Mouse (Mus musculus) forebrain, embryonic 16.5 days (tissue): ENCODE measurements at regions not wholly inside any gene's neighbourhood (a gene's known extent, or its start where the extent isn't known, plus 50 kb on each side); places are given as distances from the start of the nearest gene placed in this dataset.

Experiments used
- ATAC-seq: fragments of 200-750 bp; cut with Nextera tagmentation; 2 replicates; pipeline ENCODE4 v1.8.0; 2017; ENCODE audit warnings: mild to moderate bottlenecking, moderate library complexity
- H3K27ac ChIP-seq: fragments of 300-500 bp; sonication (generic); 2 replicates; pipeline ENCODE4 v1.5.1; 2014; ENCODE audit warnings: low read length, control low read depth
- H3K27me3 ChIP-seq: fragments of 300-500 bp; sonication (generic); replicated peaks from 2 replicates; pipeline ENCODE4 v1.6.1; 2014; ENCODE audit warnings: low read length; ENCODE audit not compliant: control insufficient read depth, insufficient read depth
- H3K36me3 ChIP-seq: fragments of 300-500 bp; sonication (generic); 2 replicates; pipeline ENCODE4 v1.6.1; 2014; ENCODE audit not compliant: control insufficient read depth, insufficient read depth
- H3K4me1 ChIP-seq: fragments of 300-500 bp; sonication (generic); replicated peaks from 2 replicates; pipeline ENCODE4 v1.6.1; 2014; ENCODE audit warnings: low read length; ENCODE audit not compliant: control insufficient read depth, insufficient read depth
- H3K4me2 ChIP-seq: fragments of 300-500 bp; sonication (generic); 2 replicates; pipeline ENCODE4 v1.6.1; 2014; ENCODE audit warnings: mild to moderate bottlenecking, low read length, control low read depth
- H3K4me3 ChIP-seq: fragments of 300-500 bp; sonication (generic); replicated peaks from 2 replicates; pipeline ENCODE4 v1.5.1; 2014; ENCODE audit warnings: mild to moderate bottlenecking, low read length, control low read depth
- H3K9ac ChIP-seq: fragments of 300-500 bp; sonication (generic); replicated peaks from 2 replicates; pipeline ENCODE4 v1.6.1; 2014; ENCODE audit warnings: low read depth, low read length, control low read depth
- H3K9me3 ChIP-seq: fragments of 300-500 bp; sonication (generic); 2 replicates; pipeline ENCODE4 v1.6.1; 2016; ENCODE audit warnings: low read length; ENCODE audit not compliant: control insufficient read depth
- WGBS: fragments of 180-500 bp; shearing (Covaris S2); extraction: QIAGEN DNeasy Blood & Tissue Kit; methylation state at CpG from one replicate; pipeline ENCODE4 v1.1.7; 2014; 5-methylcytosine and 5-hydroxymethylcytosine counted together

DNA sequence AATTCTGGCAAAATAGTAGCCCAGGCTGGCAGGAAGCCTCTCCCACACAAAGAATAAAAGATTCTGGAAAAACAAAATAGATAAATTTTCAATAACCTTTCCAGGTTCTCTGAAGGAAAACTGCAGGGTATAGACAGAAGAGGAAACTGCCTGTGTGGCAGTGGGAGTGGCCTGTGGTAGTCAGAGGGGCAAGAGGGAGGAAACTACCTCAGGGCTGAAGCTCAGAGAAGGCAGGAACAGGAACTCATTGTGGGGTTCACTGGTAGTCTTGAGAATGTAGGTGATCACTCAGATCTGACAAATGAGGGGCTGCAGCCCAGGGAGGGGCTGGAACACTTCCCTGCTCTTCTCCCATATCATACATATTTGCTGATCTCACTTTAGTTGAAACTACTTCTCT, 118.0 kb upstream of the Ufm1 start:
- Histone ChIP-seq H3K9me3 (no peaks in the 10 kb centered on the region), H3K9ac (no peak overlapping the region), H3K4me2 (no peak overlapping the region), H3K27me3 (no peaks in the 10 kb centered on the region), H3K4me3 (no peak overlapping the region), H3K4me1 (no peaks in the 10 kb centered on the region), H3K36me3 (no peaks in the 10 kb centered on the region), H3K27ac (no peak overlapping the region)
- no peak for ATAC-seq

DNA sequence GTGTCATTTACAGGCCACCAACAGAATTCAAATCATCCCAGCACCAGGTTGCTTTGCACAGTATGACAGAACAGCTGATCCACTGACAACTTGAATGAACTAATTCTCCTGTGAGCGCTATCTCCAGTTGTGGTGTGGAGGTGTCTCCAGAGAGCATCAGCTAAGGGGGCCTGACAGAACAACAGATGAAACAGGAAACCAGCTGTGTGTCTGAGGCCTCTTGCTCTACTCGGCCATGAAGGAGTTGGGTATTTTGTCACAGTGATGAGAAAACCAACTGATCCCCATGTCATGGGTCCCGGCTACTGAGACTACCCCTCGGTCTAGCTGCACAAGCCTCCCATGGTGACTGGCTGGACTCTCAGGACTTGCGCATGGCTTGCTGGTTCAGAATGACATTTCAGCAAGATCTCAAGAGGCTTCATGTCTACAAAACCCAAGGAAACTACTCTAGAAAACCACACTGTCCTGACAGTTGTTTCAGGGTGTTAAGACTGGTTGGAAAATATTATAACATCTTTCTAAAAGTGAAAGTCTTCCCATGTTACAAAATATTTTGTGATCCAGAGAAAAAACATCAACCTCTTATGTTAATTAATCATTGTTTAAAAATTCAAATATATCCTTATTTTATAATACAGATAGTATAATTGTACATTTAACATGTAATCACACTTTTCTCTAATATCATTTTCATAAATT, 113.9 kb upstream of the Ufm1 start:
- 87% methylated on average over 5 of the region's 5 CpGs for WGBS
- Histone ChIP-seq H3K27me3 (no peaks in the 10 kb centered on the region), H3K9me3 (no peaks in the 10 kb centered on the region), H3K4me3 (no peak overlapping the region), H3K36me3 (no peaks in the 10 kb centered on the region), H3K4me2 (no peak overlapping the region), H3K27ac (no peak overlapping the region), H3K4me1 (peaks cover 7% of the 10 kb centered on the region), H3K9ac (no peak overlapping the region)
- no peak for ATAC-seq

DNA sequence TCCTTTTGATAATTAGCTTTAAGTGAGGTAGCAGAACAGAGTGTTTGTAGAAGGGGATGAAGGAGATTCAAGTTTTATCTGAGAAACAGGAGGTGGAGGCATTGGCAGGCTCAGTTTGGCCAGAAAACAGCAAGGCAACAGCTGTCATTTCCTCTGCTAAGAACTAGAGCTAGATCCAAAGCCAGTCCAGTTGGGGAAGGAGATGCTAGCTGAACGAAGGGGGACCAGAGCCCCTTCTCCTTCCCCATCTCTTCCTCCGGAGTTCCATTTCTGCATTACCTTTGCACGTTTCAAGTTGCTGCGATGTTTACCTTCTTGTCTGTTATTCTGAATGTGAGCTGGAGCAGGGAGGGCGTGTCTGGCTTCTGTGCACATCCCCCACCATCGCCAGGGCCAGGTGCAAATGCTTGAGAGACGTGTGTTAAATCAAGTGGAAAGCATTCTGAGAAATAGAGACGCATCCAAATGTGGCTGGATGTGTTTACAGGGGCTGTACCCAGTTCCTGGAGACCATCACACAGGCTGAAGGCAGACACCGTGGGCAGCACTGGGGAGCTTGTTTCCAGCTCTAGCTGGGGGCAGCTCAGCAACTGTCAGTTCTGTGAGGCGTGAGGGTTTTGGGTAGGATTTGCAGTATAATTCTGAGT, 111.4 kb upstream of the Ufm1 start:
- WGBS, result 30% methylated on average over 10 of the region's 10 CpGs
- H3K4me1 ChIP-seq, result peaks cover 7% of the 10 kb centered on the region
- ATAC-seq, result peak; percentile 55; the same call in 1 of the 2 replicates
- H3K9me3 ChIP-seq, result no peaks in the 10 kb centered on the region
- H3K4me3 ChIP-seq, result no peak overlapping the region
- peak overlapping the region; percentile 30 for H3K4me2 ChIP-seq
- no peaks in the 10 kb centered on the region for H3K27me3 ChIP-seq
- H3K9ac ChIP-seq, result 0 out of 2 replicates have a peak overlapping the region, but pooled peaks have one; percentile 22
- H3K27ac ChIP-seq, result peak overlapping the region; percentile 64
- H3K36me3 ChIP-seq, result no peaks in the 10 kb centered on the region

DNA sequence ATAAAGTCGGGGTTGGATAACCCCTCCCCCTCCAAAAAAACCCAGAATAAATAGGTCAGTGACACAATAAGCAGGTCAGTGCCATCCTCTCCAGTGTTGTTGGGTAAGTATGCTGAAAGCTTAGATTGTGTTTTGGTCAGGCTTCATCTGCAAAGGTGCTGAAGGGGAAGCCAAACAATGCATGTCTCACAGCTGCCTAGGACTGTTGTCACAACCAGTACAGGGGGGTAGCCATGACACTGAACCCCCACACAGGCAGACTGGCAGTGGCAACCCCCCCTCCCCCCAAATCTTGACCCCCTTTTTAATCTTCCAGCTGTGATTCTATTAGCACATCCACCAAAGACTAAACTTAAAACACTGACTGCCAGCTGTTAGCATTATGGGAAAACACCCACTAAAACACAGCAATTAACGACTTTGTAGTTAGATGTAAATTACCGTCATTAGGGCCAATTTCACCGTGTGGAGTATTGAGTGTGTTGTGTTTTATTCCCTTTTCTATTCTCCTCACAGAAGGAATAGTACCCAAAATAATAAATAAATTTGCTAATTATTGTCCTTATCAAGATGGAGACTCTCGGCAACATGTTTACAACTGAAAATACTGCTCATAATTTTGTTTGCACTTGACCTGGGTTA, 105.5 kb upstream of the Ufm1 start:
- Histone ChIP-seq H3K9ac (no peak overlapping the region), H3K36me3 (no peaks in the 10 kb centered on the region), H3K4me2 (no peak overlapping the region), H3K9me3 (no peaks in the 10 kb centered on the region), H3K4me3 (no peak overlapping the region), H3K27me3 (no peaks in the 10 kb centered on the region), H3K27ac (no peak overlapping the region), H3K4me1 (0 out of 2 replicates have a peak, but pooled peaks cover 3% of the 10 kb centered on the region)
- ATAC-seq, result peak; percentile 65
- WGBS, result 31% methylated on average over 5 of the region's 5 CpGs

DNA sequence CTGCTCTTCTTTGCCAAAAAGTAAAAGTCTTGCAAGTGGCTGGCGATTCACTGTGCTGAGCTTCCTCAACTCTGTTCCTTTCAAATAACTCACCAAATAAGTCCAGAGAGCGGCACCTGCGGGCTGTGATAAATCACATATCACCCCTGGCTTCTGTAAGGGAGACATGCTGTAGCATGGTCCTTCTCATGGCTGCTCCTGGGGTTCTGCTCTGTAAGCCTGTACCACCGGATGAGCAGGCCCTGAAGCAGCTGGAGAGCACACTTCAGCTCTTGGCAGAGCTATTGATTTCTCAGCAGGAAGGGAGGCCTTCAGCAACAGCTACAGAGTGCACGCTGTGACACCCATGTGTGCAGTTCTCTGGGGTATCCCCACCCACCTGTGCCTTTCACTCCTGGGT, 101.5 kb upstream of the Ufm1 start:
- Histone ChIP-seq H3K9me3 (no peaks in the 10 kb centered on the region), H3K4me2 (no peak overlapping the region), H3K27ac (no peak overlapping the region), H3K9ac (no peak overlapping the region), H3K4me1 (0 out of 2 replicates have a peak, but pooled peaks cover 3% of the 10 kb centered on the region), H3K4me3 (no peak overlapping the region), H3K36me3 (no peaks in the 10 kb centered on the region), H3K27me3 (no peaks in the 10 kb centered on the region)
- WGBS, result 63% methylated on average over 5 of the region's 5 CpGs
- no peak for ATAC-seq

DNA sequence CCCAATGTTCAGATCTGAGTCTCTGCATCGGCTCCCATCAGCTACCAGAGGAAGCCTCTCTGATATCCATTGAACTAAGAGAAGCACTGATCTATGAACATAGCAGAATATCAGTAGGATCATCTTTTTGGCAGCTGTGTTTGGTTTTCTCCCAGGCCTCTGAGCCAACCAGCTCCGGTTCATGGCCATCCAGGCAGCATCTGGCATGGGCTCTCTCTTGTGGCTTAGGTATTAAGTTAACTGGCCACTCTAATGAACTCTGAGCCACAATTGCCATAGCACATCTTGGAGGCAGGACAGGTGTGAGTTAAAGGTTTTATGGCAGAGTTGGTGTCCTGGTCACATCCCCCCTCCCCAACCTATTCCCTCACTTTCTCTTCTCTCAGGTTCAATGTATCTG, 90.2 kb upstream of the Ufm1 start:
- Histone ChIP-seq H3K9ac (no peak overlapping the region), H3K36me3 (no peaks in the 10 kb centered on the region), H3K27me3 (no peaks in the 10 kb centered on the region), H3K4me1 (no peaks in the 10 kb centered on the region), H3K9me3 (no peaks in the 10 kb centered on the region), H3K4me2 (no peak overlapping the region), H3K4me3 (no peak overlapping the region), H3K27ac (no peak overlapping the region)
- WGBS, result 94% methylated on average over 2 of the region's 2 CpGs
- ATAC-seq, result no peak

DNA sequence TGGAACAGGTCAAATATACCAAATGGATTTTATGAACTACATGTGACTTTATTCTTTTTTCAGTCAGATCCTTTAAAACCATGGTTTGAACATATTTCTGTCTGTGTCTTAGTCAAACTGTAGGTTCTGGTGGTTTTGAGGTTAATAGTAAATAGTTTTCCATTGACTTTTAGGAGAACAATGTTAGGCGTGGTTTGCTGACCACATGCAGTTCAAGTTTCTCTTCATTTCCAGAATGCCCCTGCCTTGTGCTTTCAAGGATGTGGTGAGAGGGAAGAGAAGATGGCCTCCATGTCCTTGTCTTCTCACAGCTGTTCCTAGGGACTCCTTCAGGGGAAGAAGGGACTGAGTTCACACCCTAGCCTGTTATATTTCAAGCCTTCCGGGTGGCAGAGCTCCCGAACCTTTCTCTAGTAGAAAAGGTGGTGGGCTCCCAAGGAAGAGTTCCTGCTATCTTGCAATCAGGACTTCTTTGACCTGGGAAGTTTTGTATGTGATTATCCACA, 76.1 kb upstream of the Ufm1 start:
- no peak for ATAC-seq
- no peaks in the 10 kb centered on the region for H3K4me1 ChIP-seq
- H3K9ac ChIP-seq, result no peak overlapping the region
- no peak overlapping the region for H3K4me2 ChIP-seq
- H3K27me3 ChIP-seq, result no peaks in the 10 kb centered on the region
- H3K9me3 ChIP-seq, result no peaks in the 10 kb centered on the region
- H3K27ac ChIP-seq, result no peak overlapping the region
- WGBS, result 92% methylated on average over 3 of the region's 3 CpGs
- no peaks in the 10 kb centered on the region for H3K36me3 ChIP-seq
- H3K4me3 ChIP-seq, result no peak overlapping the region

DNA sequence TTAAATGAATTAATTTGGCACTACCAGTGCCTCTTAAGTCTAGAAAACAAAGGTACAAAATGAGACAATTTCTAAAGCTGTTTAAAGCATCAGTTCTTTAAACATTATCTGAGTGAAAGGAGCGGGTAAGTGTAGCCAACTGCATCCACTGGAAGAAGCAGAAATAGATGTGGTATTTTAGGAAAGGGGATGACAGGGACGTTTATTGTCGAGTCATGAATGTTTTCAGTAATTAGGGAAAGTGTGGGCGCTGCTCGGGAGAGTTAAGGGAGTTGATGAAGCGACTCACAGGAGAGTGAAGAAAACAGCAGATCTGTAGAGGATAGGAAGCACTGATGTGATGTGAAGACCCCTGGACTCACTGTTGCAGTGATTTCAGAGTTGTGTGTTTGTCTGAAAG, 68.1 kb upstream of the Ufm1 start:
- H3K27me3 ChIP-seq, result no peaks in the 10 kb centered on the region
- WGBS, result 69% methylated on average over 6 of the region's 6 CpGs
- H3K9ac ChIP-seq, result no peak overlapping the region
- H3K4me3 ChIP-seq, result no peak overlapping the region
- ATAC-seq, result no peak
- H3K27ac ChIP-seq, result no peak overlapping the region
- no peaks in the 10 kb centered on the region for H3K9me3 ChIP-seq
- no peak overlapping the region for H3K4me2 ChIP-seq
- H3K36me3 ChIP-seq, result no peaks in the 10 kb centered on the region
- H3K4me1 ChIP-seq, result no peaks in the 10 kb centered on the region

DNA sequence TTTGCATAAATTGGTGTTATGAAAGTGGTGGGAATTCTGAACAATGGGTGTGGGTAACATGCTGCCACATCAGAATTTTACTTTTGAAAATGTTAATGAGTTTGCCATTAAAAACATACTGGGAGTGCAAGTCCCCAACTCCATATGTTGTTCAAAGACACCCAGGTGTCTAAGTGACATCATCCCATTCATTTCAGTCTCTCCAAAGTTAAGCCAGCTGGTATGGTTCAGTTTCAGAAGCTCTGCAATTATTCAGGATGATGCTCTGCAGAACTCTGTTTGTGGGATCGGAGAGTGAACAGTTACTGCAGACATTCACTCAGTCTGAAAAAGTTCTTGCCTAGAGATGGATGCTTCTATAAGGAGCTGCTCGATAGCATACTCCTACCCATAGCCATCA, 56.3 kb upstream of the Ufm1 start:
- H3K9me3 ChIP-seq, result no peaks in the 10 kb centered on the region
- no peaks in the 10 kb centered on the region for H3K27me3 ChIP-seq
- ATAC-seq, result no peak
- no peaks in the 10 kb centered on the region for H3K4me1 ChIP-seq
- H3K9ac ChIP-seq, result no peak overlapping the region
- H3K36me3 ChIP-seq, result no peaks in the 10 kb centered on the region
- WGBS, result 91% methylated on average over 2 of the region's 2 CpGs
- no peak overlapping the region for H3K27ac ChIP-seq
- H3K4me2 ChIP-seq, result no peak overlapping the region
- H3K4me3 ChIP-seq, result no peak overlapping the region
